Mouse (Mus musculus) stomach, embryonic 14.5 days (tissue): Measurements from ENCODE around the gene Angel1. TPM values are rescaled to one million over a fixed set of nuclear protein-coding genes. Genes with fewer than 3 reads are reported as not detected.

Source experiments
- ATAC-seq: fragments of 200-750 bp; cut with Nextera tagmentation; 2 replicates; pipeline ENCODE4 v1.8.0; 2017; ENCODE audit warnings: low read depth, moderate TSS enrichment; ENCODE audit not compliant: insufficient number of reproducible peaks, insufficient read depth, low FRiP score
- H3K27ac ChIP-seq: fragments of 300-500 bp; sonication (generic); 2 replicates; pipeline ENCODE4 v1.5.1; 2014; ENCODE audit warnings: mild to moderate bottlenecking, low read length, moderate library complexity, mixed read lengths
- H3K27me3 ChIP-seq: fragments of 300-500 bp; sonication (generic); 2 replicates; pipeline ENCODE4 v1.6.1; 2014; ENCODE audit warnings: low read length, control low read depth, mixed read lengths; ENCODE audit not compliant: control insufficient read depth, insufficient read depth
- H3K36me3 ChIP-seq: fragments of 300-500 bp; sonication (generic); 2 replicates; pipeline ENCODE4 v1.6.1; 2014; ENCODE audit warnings: mild to moderate bottlenecking, control low read depth, low read length, moderate library complexity, mixed read lengths; ENCODE audit not compliant: control insufficient read depth, insufficient read depth
- H3K4me1 ChIP-seq: fragments of 300-500 bp; sonication (generic); 2 replicates; pipeline ENCODE4 v1.6.1; 2014; ENCODE audit warnings: low read length, control low read depth, mixed read lengths; ENCODE audit not compliant: control insufficient read depth, insufficient read depth
- H3K4me2 ChIP-seq: fragments of 300-500 bp; sonication (generic); replicated peaks from 2 replicates; pipeline ENCODE4 v1.6.1; 2014; ENCODE audit warnings: low read depth, low read length, control low read depth
- H3K4me3 ChIP-seq: fragments of 300-500 bp; sonication (generic); 2 replicates; pipeline ENCODE4 v1.5.1; 2014; ENCODE audit warnings: low read depth, low read length, control low read depth
- H3K9ac ChIP-seq: fragments of 300-500 bp; sonication (generic); replicated peaks from 2 replicates; pipeline ENCODE4 v1.6.1; 2014; ENCODE audit warnings: low read depth, mild to moderate bottlenecking, control low read depth, low read length, moderate library complexity, mixed read lengths
- H3K9me3 ChIP-seq: fragments of 300-500 bp; sonication (generic); 2 replicates; pipeline ENCODE4 v1.6.1; 2016; ENCODE audit warnings: low read depth, low read length, control low read depth; ENCODE audit not compliant: control insufficient read depth
- WGBS: fragments of 180-500 bp; shearing (Covaris S2); extraction: QIAGEN DNeasy Blood & Tissue Kit; methylation state at CpG from one replicate; pipeline ENCODE4 v1.1.7; 2014; 5-methylcytosine and 5-hydroxymethylcytosine counted together
- polyA plus RNA-seq: library from polyadenylated mRNA; unstranded; fragments of >200 nt; fragmentation: Nextera tagmentation; extraction: Ambion mirVana; gene quantifications from 2 replicates; pipeline ENCODE4 v1.2.1, GENCODE M21; 2014

The Angel1 gene
- polyA plus RNA-seq, 1 experiment from 2014 or later, result 8.7 TPM

- no peaks in the 10 kb centered on the region for H3K27me3 ChIP-seq
- H3K9me3 ChIP-seq, result no peaks in the 10 kb centered on the region
- 96% methylated on average over 27 of the region's 27 CpGs for WGBS
- H3K4me3 ChIP-seq, result no peak overlapping the region
- no peak overlapping the region for H3K27ac ChIP-seq
- H3K4me1 ChIP-seq, result peaks cover 3% of the 10 kb centered on the region; the same call in 1 of the 2 replicates
- H3K9ac ChIP-seq, result no peak overlapping the region
- no peaks in the 10 kb centered on the region; the same call in 1 of the 2 replicates for H3K36me3 ChIP-seq
- ATAC-seq, result no peak
- no peak overlapping the region for H3K4me2 ChIP-seq
These were observed 37.3 kb downstream of the Angel1 start for GRCm38 (mm10) chr12:86688917-86689316.

GRCm38 (mm10) chr12:86687971-86688573, 38.2 kb downstream of the Angel1 start:
- Histone ChIP-seq H3K9me3 (no peaks in the 10 kb centered on the region), H3K9ac (no peak overlapping the region), H3K27ac (no peak overlapping the region), H3K4me2 (no peak overlapping the region), H3K36me3 (no peaks in the 10 kb centered on the region; the same call in 1 of the 2 replicates), H3K4me3 (no peak overlapping the region), H3K27me3 (no peaks in the 10 kb centered on the region), H3K4me1 (peaks cover 3% of the 10 kb centered on the region; the same call in 1 of the 2 replicates)
- 75% methylated on average over 4 of the region's 4 CpGs for WGBS
- ATAC-seq, result no peak

GRCm38 (mm10) chr12:86687445-86687955, 38.8 kb downstream of the Angel1 start:
- 70% methylated on average over 4 of the region's 4 CpGs for WGBS
- Histone ChIP-seq H3K9me3 (no peaks in the 10 kb centered on the region), H3K36me3 (no peaks in the 10 kb centered on the region; the same call in 1 of the 2 replicates), H3K27ac (peak overlapping the region; percentile 16; the same call in 1 of the 2 replicates), H3K4me2 (no peak overlapping the region), H3K4me1 (no peaks in the 10 kb centered on the region), H3K27me3 (no peaks in the 10 kb centered on the region), H3K9ac (no peak overlapping the region), H3K4me3 (no peak overlapping the region)
- ATAC-seq, result no peak

GRCm38 (mm10) chr12:86686551-86687330, 39.5 kb downstream of the Angel1 start:
- Histone ChIP-seq H3K4me1 (no peaks in the 10 kb centered on the region), H3K27ac (no peak overlapping the region), H3K4me2 (no peak overlapping the region), H3K9ac (no peak overlapping the region), H3K4me3 (no peak overlapping the region), H3K9me3 (no peaks in the 10 kb centered on the region), H3K27me3 (no peaks in the 10 kb centered on the region), H3K36me3 (no peaks in the 10 kb centered on the region; the same call in 1 of the 2 replicates)
- no peak for ATAC-seq
- 59% methylated on average over 13 of the region's 13 CpGs for WGBS

GRCm38 (mm10) chr12:86685275-86685674, 41.0 kb downstream of the Angel1 start:
- no peak overlapping the region for H3K4me2 ChIP-seq
- 80% methylated on average over 9 of the region's 9 CpGs for WGBS
- 0 out of 2 replicates have a peak, but pooled peaks cover 4% of the 10 kb centered on the region for H3K4me1 ChIP-seq
- no peaks in the 10 kb centered on the region for H3K36me3 ChIP-seq
- no peak overlapping the region for H3K9ac ChIP-seq
- no peaks in the 10 kb centered on the region for H3K9me3 ChIP-seq
- H3K27ac ChIP-seq, result no peak overlapping the region
- no peak overlapping the region for H3K4me3 ChIP-seq
- no peaks in the 10 kb centered on the region for H3K27me3 ChIP-seq
- no peak for ATAC-seq

- H3K9me3 ChIP-seq, result no peaks in the 10 kb centered on the region
- 75% methylated on average over 7 of the region's 7 CpGs for WGBS
- ATAC-seq, result no peak
- H3K4me1 ChIP-seq, result 0 out of 2 replicates have a peak, but pooled peaks cover 4% of the 10 kb centered on the region
- H3K4me2 ChIP-seq, result no peak overlapping the region
- no peak overlapping the region for H3K4me3 ChIP-seq
- no peak overlapping the region for H3K27ac ChIP-seq
- H3K36me3 ChIP-seq, result no peaks in the 10 kb centered on the region
- no peaks in the 10 kb centered on the region for H3K27me3 ChIP-seq
- no peak overlapping the region for H3K9ac ChIP-seq
These were observed 42.6 kb downstream of the Angel1 start for GRCm38 (mm10) chr12:86683698-86684097.

- 76% methylated on average over 8 of the region's 8 CpGs for WGBS
These were observed 44.1 kb downstream of the Angel1 start for GRCm38 (mm10) chr12:86682178-86682577.

GRCm38 (mm10) chr12:86681626-86682025, 44.6 kb downstream of the Angel1 start:
- Histone ChIP-seq H3K36me3 (no peaks in the 10 kb centered on the region), H3K4me2 (0 out of 2 replicates have a peak overlapping the region, but pooled peaks have one; percentile 10), H3K9me3 (no peaks in the 10 kb centered on the region), H3K27me3 (no peaks in the 10 kb centered on the region), H3K9ac (no peak overlapping the region), H3K27ac (no peak overlapping the region), H3K4me3 (0 out of 2 replicates have a peak overlapping the region, but pooled peaks have one; percentile 0), H3K4me1 (0 out of 2 replicates have a peak, but pooled peaks cover 4% of the 10 kb centered on the region)
- 76% methylated on average over 9 of the region's 9 CpGs for WGBS
- ATAC-seq, result no peak

More at GRCm38 (mm10) chr12:86682178-86682577, 44.1 kb downstream of the Angel1 start:
- 0 out of 2 replicates have a peak overlapping the region, but pooled peaks have one; percentile 0 for H3K4me3 ChIP-seq
- H3K27ac ChIP-seq, result no peak overlapping the region
- no peak overlapping the region for H3K9ac ChIP-seq
- no peaks in the 10 kb centered on the region for H3K36me3 ChIP-seq
- H3K27me3 ChIP-seq, result no peaks in the 10 kb centered on the region
- 0 out of 2 replicates have a peak overlapping the region, but pooled peaks have one; percentile 10 for H3K4me2 ChIP-seq
- no peak for ATAC-seq
- 0 out of 2 replicates have a peak, but pooled peaks cover 4% of the 10 kb centered on the region for H3K4me1 ChIP-seq
- no peaks in the 10 kb centered on the region for H3K9me3 ChIP-seq
